ENCODE assay signal across 8 mouse cellular contexts in genomic region chr5:145279948-145280347, GRCm38 (mm10). TPM values are rescaled to one million over a fixed set of nuclear protein-coding genes. Genes with fewer than 3 reads are reported as not detected.
DNase-seq lines count a peak whose midpoint lies in the region; ATAC-seq and TF ChIP-seq lines count a peak whose summit lies in the region.

No protein-coding gene starts in this region.

- peak overlapping the region; percentile 65; the same call in 1 of the 2 replicates for H3K4me3 ChIP-seq in kidney, postnatal 0 days (replicated peaks; ENCODE audit: low read depth, low read length)
- H3K4me3 ChIP-seq in embryonic facial prominence, embryonic 15.5 days (replicated peaks) = peak overlapping the region; percentile 91
- H3K4me3 ChIP-seq in intestine, postnatal 0 days (ENCODE audit: low read depth, low read length) = 0 out of 2 replicates have a peak overlapping the region, but pooled peaks have one; percentile 78
- H3K4me3 ChIP-seq in neural tube, embryonic 13.5 days = peak overlapping the region; percentile 94

- ATAC-seq in kidney, postnatal 0 days (replicated peaks; ENCODE audit: low FRiP score, low read depth) = no peak
- ATAC-seq in embryonic facial prominence, embryonic 15.5 days (ENCODE audit: insufficient number of reproducible peaks, low FRiP score, low TSS enrichment, low read depth) = no peak
- ATAC-seq in intestine, postnatal 0 days = no peak
- ATAC-seq in neural tube, embryonic 13.5 days (ENCODE audit: low read depth) = peak; percentile 60
- no peak for ATAC-seq in megakaryocyte-erythroid progenitor cell, adult 5-6 weeks (replicated peaks; ENCODE audit: low FRiP score, low TSS enrichment, poor library complexity, severe bottlenecking)
- no peak for ATAC-seq in granulocyte monocyte progenitor cell, adult 5-6 weeks (replicated peaks; ENCODE audit: poor library complexity, severe bottlenecking)

- 96% methylated on average over 2 of the region's 2 CpGs for WGBS in kidney, postnatal 0 days
- WGBS in embryonic facial prominence, embryonic 15.5 days = 96% methylated on average over 2 of the region's 2 CpGs
- WGBS in intestine, postnatal 0 days = 83% methylated on average over 2 of the region's 2 CpGs
- WGBS in neural tube, embryonic 13.5 days = 91% methylated on average over 2 of the region's 2 CpGs

- no peak overlapping the region for H3K27ac ChIP-seq in kidney, postnatal 0 days
- no peak overlapping the region for H3K27ac ChIP-seq in embryonic facial prominence, embryonic 15.5 days (replicated peaks)
- no peak overlapping the region for H3K27ac ChIP-seq in intestine, postnatal 0 days (ENCODE audit: low read depth, low read length)
- no peak overlapping the region for H3K27ac ChIP-seq in neural tube, embryonic 13.5 days (replicated peaks)

- H3K9ac ChIP-seq in kidney, postnatal 0 days (ENCODE audit: low read depth, low read length) = no peak overlapping the region
- H3K9ac ChIP-seq in embryonic facial prominence, embryonic 15.5 days = no peak overlapping the region
- H3K9ac ChIP-seq in intestine, postnatal 0 days (ENCODE audit: low read depth, low read length) = no peak overlapping the region
- H3K9ac ChIP-seq in neural tube, embryonic 13.5 days = no peak overlapping the region

- TF ChIP-seq CTCF in kidney, postnatal 0 days (IDR thresholded peaks at IDR 0.05; ENCODE audit: low read depth) = no peak
- TF ChIP-seq CTCF in intestine, postnatal 0 days (IDR thresholded peaks at IDR 0.05; ENCODE audit: low read depth) = no peak

- no peaks in the 10 kb centered on the region for H3K4me1 ChIP-seq in kidney, postnatal 0 days (replicated peaks; ENCODE audit: insufficient read depth, low read length)
- H3K4me1 ChIP-seq in embryonic facial prominence, embryonic 15.5 days = peaks cover 13% of the 10 kb centered on the region
- H3K4me1 ChIP-seq in intestine, postnatal 0 days (replicated peaks; ENCODE audit: control insufficient read depth, insufficient read depth, low read length) = no peaks in the 10 kb centered on the region
- peaks cover 17% of the 10 kb centered on the region for H3K4me1 ChIP-seq in neural tube, embryonic 13.5 days (replicated peaks)

- DNase-seq in kidney, postnatal 0 days (ENCODE audit: low spot score) = no peak
- no peak for DNase-seq in kidney, postnatal 25 days
- DNase-seq in left cerebral cortex, adult 9 months (ENCODE audit: low spot score in 2 of 2) = no peak

- peaks cover 16% of the 10 kb centered on the region for H3K36me3 ChIP-seq in kidney, postnatal 0 days (ENCODE audit: insufficient read depth, low read length)
- H3K36me3 ChIP-seq in embryonic facial prominence, embryonic 15.5 days = peaks cover 25% of the 10 kb centered on the region
- H3K36me3 ChIP-seq in intestine, postnatal 0 days (ENCODE audit: control insufficient read depth, insufficient read depth) = peaks cover 19% of the 10 kb centered on the region
- peaks cover 28% of the 10 kb centered on the region for H3K36me3 ChIP-seq in neural tube, embryonic 13.5 days

- H3K27me3 ChIP-seq in kidney, postnatal 0 days (ENCODE audit: insufficient read depth, low read length) = no peaks in the 10 kb centered on the region
- H3K27me3 ChIP-seq in embryonic facial prominence, embryonic 15.5 days = no peaks in the 10 kb centered on the region
- H3K27me3 ChIP-seq in intestine, postnatal 0 days (replicated peaks; ENCODE audit: control insufficient read depth, insufficient read depth, low read length) = no peaks in the 10 kb centered on the region
- no peaks in the 10 kb centered on the region for H3K27me3 ChIP-seq in neural tube, embryonic 13.5 days

- no peaks in the 10 kb centered on the region for H3K9me3 ChIP-seq in kidney, postnatal 0 days (replicated peaks; ENCODE audit: low read length)
- H3K9me3 ChIP-seq in embryonic facial prominence, embryonic 15.5 days (replicated peaks) = no peaks in the 10 kb centered on the region
- H3K9me3 ChIP-seq in intestine, postnatal 0 days (ENCODE audit: control insufficient read depth) = no peaks in the 10 kb centered on the region
- H3K9me3 ChIP-seq in neural tube, embryonic 13.5 days = no peaks in the 10 kb centered on the region

- H3K4me2 ChIP-seq in kidney, postnatal 0 days (ENCODE audit: low read length) = peak overlapping the region; percentile 70; the same call in 1 of the 2 replicates
- peak overlapping the region; percentile 66; the same call in 1 of the 2 replicates for H3K4me2 ChIP-seq in embryonic facial prominence, embryonic 15.5 days (replicated peaks)
- no peak overlapping the region; the same call in 1 of the 2 replicates for H3K4me2 ChIP-seq in intestine, postnatal 0 days (replicated peaks; ENCODE audit: low read depth)
- no peak overlapping the region for H3K4me2 ChIP-seq in neural tube, embryonic 13.5 days

RNA-seq across cellular contexts. Expression of gene Zscan25, which starts 0.4 kb away (rescaled TPM):
- polyA plus RNA-seq in kidney, postnatal 0 days (2015; fragmentation: Nextera tagmentation; extraction: Ambion mirVana) = 0.26 and 0.57 TPM in 2 replicates
- 0.61 and 0.83 TPM in 2 replicates for polyA plus RNA-seq in embryonic facial prominence, embryonic 15.5 days (2015; fragmentation: Nextera tagmentation; extraction: Ambion mirVana)
- polyA plus RNA-seq in intestine, postnatal 0 days (2015; fragmentation: Nextera tagmentation; extraction: Ambion mirVana) = 0.14 and 0.30 TPM in 2 replicates
- polyA plus RNA-seq in neural tube, embryonic 13.5 days (2015; fragmentation: Nextera tagmentation; extraction: Ambion mirVana) = 0.49 and 0.91 TPM in 2 replicates
- total RNA-seq in megakaryocyte-erythroid progenitor cell, adult 5-6 weeks (2014; fragmentation: Nextera tagmentation) = 9.8 and 13.3 TPM in 2 replicates
- total RNA-seq in megakaryocyte-erythroid progenitor cell, adult 5-6 weeks (2017) = 6.6 and 14.9 TPM in 2 replicates
- 12.1 and 13.2 TPM in 2 replicates for total RNA-seq in granulocyte monocyte progenitor cell, adult 5-6 weeks (2014; fragmentation: Nextera tagmentation)
- total RNA-seq in granulocyte monocyte progenitor cell, adult 5-6 weeks (2017) = 4.1 and 10.4 TPM in 2 replicates

RNA-seq across cellular contexts. Expression of gene Zfp655, which starts 48.4 kb away (rescaled TPM):
- polyA plus RNA-seq in kidney, postnatal 0 days (2015; fragmentation: Nextera tagmentation; extraction: Ambion mirVana) = 30.6 and 37.8 TPM in 2 replicates
- 33.4 and 37.1 TPM in 2 replicates for polyA plus RNA-seq in embryonic facial prominence, embryonic 15.5 days (2015; fragmentation: Nextera tagmentation; extraction: Ambion mirVana)
- 32.3 and 35.9 TPM in 2 replicates for polyA plus RNA-seq in intestine, postnatal 0 days (2015; fragmentation: Nextera tagmentation; extraction: Ambion mirVana)
- 35.3 and 41.2 TPM in 2 replicates for polyA plus RNA-seq in neural tube, embryonic 13.5 days (2015; fragmentation: Nextera tagmentation; extraction: Ambion mirVana)
- 30.8 and 32.8 TPM in 2 replicates for total RNA-seq in megakaryocyte-erythroid progenitor cell, adult 5-6 weeks (2014; fragmentation: Nextera tagmentation)
- 37.4 and 43.8 TPM in 2 replicates for total RNA-seq in megakaryocyte-erythroid progenitor cell, adult 5-6 weeks (2017)
- total RNA-seq in granulocyte monocyte progenitor cell, adult 5-6 weeks (2014; fragmentation: Nextera tagmentation) = 28.2 and 34.0 TPM in 2 replicates
- total RNA-seq in granulocyte monocyte progenitor cell, adult 5-6 weeks (2017) = 33.5 and 37.3 TPM in 2 replicates

Comparison
In these comparisons a context has a peak if more than half of its experiments do, and no peak if none do; other contexts are left out.
1. H3K4me2 ChIP-seq: peak in kidney, postnatal 0 days (single experiment) and embryonic facial prominence, embryonic 15.5 days (single experiment); none in intestine, postnatal 0 days (single experiment) and neural tube, embryonic 13.5 days (single experiment).
2. Peak in every context shown above with its lines, with median percentiles within 50 percentile points of each other: H3K4me3 ChIP-seq.